Mouse (Mus musculus): Measurements from ENCODE around the gene Neurog3. TPM values are rescaled to one million over a fixed set of nuclear protein-coding genes. Genes with fewer than 3 reads are reported as not detected.

The Neurog3 gene
- polyA plus RNA-seq, 1 experiment from 2014 or later = not detected

Other genes with a start within 250 kb of the Neurog3 start
- 2.5 and 3.1 TPM in 2 replicates for gene Col13a1, start 154.0 kb upstream of the Neurog3 start, polyA plus RNA-seq (2015; fragmentation: Nextera tagmentation; extraction: Ambion mirVana)
- 149 and 161 TPM in 2 replicates for gene Fam241b, start 10.8 kb downstream of the Neurog3 start, polyA plus RNA-seq (2015; fragmentation: Nextera tagmentation; extraction: Ambion mirVana)
- 19.9 and 22.2 TPM in 2 replicates for gene Tspan15, start 98.2 kb downstream of the Neurog3 start, polyA plus RNA-seq (2015; fragmentation: Nextera tagmentation; extraction: Ambion mirVana)
- 0.07 TPM in 1 of 2 replicates, not detected in the other for gene Tacr2, start 119.3 kb downstream of the Neurog3 start, polyA plus RNA-seq (2015; fragmentation: Nextera tagmentation; extraction: Ambion mirVana)
- gene Hk1, start 246.8 kb downstream of the Neurog3 start, polyA plus RNA-seq (2015; fragmentation: Nextera tagmentation; extraction: Ambion mirVana) = 128 and 140 TPM in 2 replicates